ENCODE assay signal across 21 mouse cellular contexts in the genomic region with DNA sequence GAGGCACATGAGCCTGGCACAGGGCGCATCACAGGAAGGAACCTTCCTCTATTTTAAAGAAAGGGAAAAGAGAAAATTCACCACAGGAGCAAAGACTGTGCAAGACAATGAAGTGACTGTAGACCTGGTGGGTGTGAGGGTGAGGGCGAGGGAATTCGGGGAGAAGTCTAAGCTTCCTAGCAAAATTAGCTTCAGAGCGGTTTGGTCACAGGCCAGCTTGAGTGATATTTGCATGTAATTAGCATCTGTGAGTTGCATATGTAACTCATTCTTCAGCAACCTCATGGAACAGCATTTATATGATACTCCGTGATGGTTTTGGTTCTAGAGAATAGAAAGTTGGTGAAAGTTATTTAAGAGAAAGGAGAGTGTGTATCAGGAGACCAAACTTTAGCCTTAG.
DNase-seq lines count a peak whose midpoint lies in the region; ATAC-seq and TF ChIP-seq lines count a peak whose summit lies in the region.
"Had no signal": no experiment of that assay in that cellular context is flagged by ENCODE, and none has a peak within 500 bp of the region (broad histone marks: within the 10 kb centered on the region; RNA-seq: fewer than 3 reads in every experiment).

No protein-coding gene starts in this region.

- TF ChIP-seq EP300 in heart, adult 2 months (IDR thresholded peaks at IDR 0.05; ENCODE audit: insufficient read depth, low read depth, low read length): no peak

- no peaks in the 10 kb centered on the region for H3K36me3 ChIP-seq in forebrain, embryonic 15.5 days
- H3K36me3 ChIP-seq in forebrain, embryonic 10.5 days (replicated peaks): no peaks in the 10 kb centered on the region
- no peaks in the 10 kb centered on the region for H3K36me3 ChIP-seq in heart, adult 2 months (ENCODE audit: control insufficient read depth, insufficient read depth, low read length)
- H3K36me3 ChIP-seq: G1E; hindbrain, embryonic 12.5 days; hindbrain, embryonic 15.5 days had no signal

- H3K4me2 ChIP-seq in forebrain, embryonic 15.5 days (replicated peaks): no peak overlapping the region
- H3K4me2 ChIP-seq: heart, embryonic 11.5 days; hindbrain, embryonic 12.5 days; hindbrain, embryonic 15.5 days had no signal

- 0 out of 2 replicates have a peak overlapping the region, but pooled peaks have one; percentile 46 for H3K27ac ChIP-seq in forebrain, embryonic 15.5 days (replicated peaks)
- no peak overlapping the region for H3K27ac ChIP-seq in forebrain, embryonic 10.5 days
- H3K27ac ChIP-seq in heart, adult 2 months: peak overlapping the region; percentile 32
- H3K27ac ChIP-seq: hindbrain, embryonic 12.5 days; hindbrain, embryonic 15.5 days had no signal

- no peaks in the 10 kb centered on the region for H3K9me3 ChIP-seq in forebrain, embryonic 15.5 days
- H3K9me3 ChIP-seq in forebrain, embryonic 10.5 days: no peaks in the 10 kb centered on the region
- H3K9me3 ChIP-seq: hindbrain, embryonic 12.5 days; hindbrain, embryonic 15.5 days had no signal

- no peak for ATAC-seq in forebrain, embryonic 15.5 days (replicated peaks)
- ATAC-seq: intestine, postnatal 0 days; Patski had no signal

- peaks cover 3% of the 10 kb centered on the region; the same call in 1 of the 2 replicates for H3K79me2 ChIP-seq in heart, adult 2 months (replicated peaks; ENCODE audit: control insufficient read depth, insufficient read depth, low read length)

- no peaks in the 10 kb centered on the region for H3K27me3 ChIP-seq in forebrain, embryonic 15.5 days
- no peaks in the 10 kb centered on the region for H3K27me3 ChIP-seq in forebrain, embryonic 10.5 days (ENCODE audit: poor library complexity, severe bottlenecking)
- no peaks in the 10 kb centered on the region for H3K27me3 ChIP-seq in heart, adult 2 months (ENCODE audit: control insufficient read depth, insufficient read depth, low read length)
- H3K27me3 ChIP-seq: CH12.LX; hindbrain, embryonic 12.5 days; hindbrain, embryonic 15.5 days; Patski had no signal

- no peak overlapping the region for H3K4me3 ChIP-seq in forebrain, embryonic 15.5 days
- no peak overlapping the region for H3K4me3 ChIP-seq in forebrain, embryonic 10.5 days
- H3K4me3 ChIP-seq in heart, adult 2 months: no peak overlapping the region
- H3K4me3 ChIP-seq: hindbrain, embryonic 12.5 days; hindbrain, embryonic 15.5 days had no signal

- no peak for TF ChIP-seq CTCF in heart, adult 2 months (IDR thresholded peaks at IDR 0.05)
- no peak for TF ChIP-seq CTCF in brain, embryonic 14.5 days (IDR thresholded peaks at IDR 0.05; ENCODE audit: borderline replicate concordance, extremely low read depth, insufficient read depth, insufficient read length)

- H3K9ac ChIP-seq in forebrain, embryonic 15.5 days (replicated peaks): no peak overlapping the region
- no peak overlapping the region for H3K9ac ChIP-seq in heart, adult 2 months (ENCODE audit: low read depth, low read length)
- H3K9ac ChIP-seq: hindbrain, embryonic 12.5 days; hindbrain, embryonic 15.5 days had no signal

- WGBS in forebrain, embryonic 15.5 days: 51% methylated on average over 5 of the region's 5 CpGs
- WGBS in forebrain, embryonic 10.5 days: 92% methylated on average over 5 of the region's 5 CpGs
- WGBS in heart, adult 2 months: 95% methylated on average over 5 of the region's 5 CpGs

- H3K4me1 ChIP-seq in forebrain, embryonic 15.5 days: peaks cover 8% of the 10 kb centered on the region
- no peaks in the 10 kb centered on the region for H3K4me1 ChIP-seq in forebrain, embryonic 10.5 days
- H3K4me1 ChIP-seq in heart, adult 2 months (ENCODE audit: control insufficient read depth, insufficient read depth, low read length): peaks cover 3% of the 10 kb centered on the region
- H3K4me1 ChIP-seq: hindbrain, embryonic 12.5 days; hindbrain, embryonic 15.5 days had no signal

- intact Hi-C loops in heart, adult 2 months (cut with DNase I): loop anchor here (10.0 kb wide), 1 partner anchor 498 kb away; no protein-coding TSS in a partner anchor

- DNase-seq in forebrain, embryonic 10.5 days (ENCODE audit: extremely low spot score, low spot score): no peak
- DNase-seq in heart, adult 2 months: no peak
- no peak for DNase-seq in heart, adult 18-20 months
- peak; percentile 54 for DNase-seq in brain, embryonic 14.5 days (ENCODE audit: low read depth)
- no peak for DNase-seq in thymus, postnatal 10 days (ENCODE audit: low spot score in 2 of 2)
- DNase-seq: adrenal gland, postnatal 10 days; adrenal gland, postnatal 36 days; B cell, adult 2 months; cerebellum, adult 18-20 months; cerebellum, adult 9-10 months; cerebellum, postnatal 14 days; gastrocnemius, postnatal 25 days; kidney, adult 2 months had no signal

- TF ChIP-seq POLR2A in heart, adult 2 months (IDR thresholded peaks at IDR 0.05; ENCODE audit: insufficient read depth, low read depth, low read length): no peak
- TF ChIP-seq POLR2A in brain, embryonic 14.5 days (IDR thresholded peaks at IDR 0.05; ENCODE audit: borderline replicate concordance, extremely low read depth, insufficient read depth, insufficient read length, poor library complexity, severe bottlenecking): no peak
